Mouse (Mus musculus): Measurements from ENCODE around the gene Gzmm.

The Gzmm gene

DNA sequence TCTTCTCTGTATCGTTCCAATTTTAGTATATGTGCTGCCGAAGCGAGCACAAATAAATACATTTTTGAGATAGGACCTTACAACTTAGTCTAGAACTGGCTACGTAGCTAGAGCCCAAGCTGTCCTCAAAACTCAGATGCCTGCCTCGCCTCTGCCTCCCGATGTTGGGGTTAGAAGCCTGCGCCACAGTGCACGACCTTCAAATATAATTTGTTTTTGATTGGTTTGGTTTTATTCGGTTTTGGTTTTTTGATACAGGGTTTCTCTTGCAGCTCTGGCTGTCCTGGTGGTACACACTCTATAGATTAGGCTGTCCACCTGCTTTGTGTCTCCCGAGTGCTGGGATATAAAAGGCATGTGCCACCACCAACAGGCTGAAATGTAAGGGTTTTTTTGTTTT, 14.7 kb downstream of the Gzmm start:
- no peak for DNase-seq

GRCm38 (mm10) chr10:79704065-79704969, 15.5 kb downstream of the Gzmm start, which contains the start of gene Bsg:
TSS of gene Bsg (plus strand) at chr10:79704491.
- DNase-seq, result peak; percentile 99 to 100

DNA sequence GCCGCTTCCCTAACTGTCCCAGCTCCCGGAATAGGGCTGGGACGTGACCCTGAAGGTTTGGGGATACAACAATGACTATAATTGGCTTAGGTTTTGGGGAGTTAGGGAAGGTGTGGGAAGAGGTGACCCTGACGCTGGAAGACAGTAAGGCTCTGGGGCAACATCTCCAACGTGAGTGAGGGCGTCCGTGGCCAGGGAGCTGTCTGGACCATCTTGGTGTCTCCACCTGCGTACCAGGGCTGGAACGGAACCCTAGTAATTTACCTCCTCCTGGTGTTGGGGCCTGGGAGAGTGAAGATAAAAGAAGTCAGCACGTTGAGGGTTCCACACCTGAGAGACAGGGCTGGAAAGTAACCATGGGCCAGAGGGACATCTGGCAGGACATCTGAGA, 16.1 kb downstream of the Gzmm start:
- no peak for DNase-seq

- no peak for DNase-seq
These were observed 17.1 kb downstream of the Gzmm start for GRCm38 (mm10) chr10:79705951-79706350.

DNA sequence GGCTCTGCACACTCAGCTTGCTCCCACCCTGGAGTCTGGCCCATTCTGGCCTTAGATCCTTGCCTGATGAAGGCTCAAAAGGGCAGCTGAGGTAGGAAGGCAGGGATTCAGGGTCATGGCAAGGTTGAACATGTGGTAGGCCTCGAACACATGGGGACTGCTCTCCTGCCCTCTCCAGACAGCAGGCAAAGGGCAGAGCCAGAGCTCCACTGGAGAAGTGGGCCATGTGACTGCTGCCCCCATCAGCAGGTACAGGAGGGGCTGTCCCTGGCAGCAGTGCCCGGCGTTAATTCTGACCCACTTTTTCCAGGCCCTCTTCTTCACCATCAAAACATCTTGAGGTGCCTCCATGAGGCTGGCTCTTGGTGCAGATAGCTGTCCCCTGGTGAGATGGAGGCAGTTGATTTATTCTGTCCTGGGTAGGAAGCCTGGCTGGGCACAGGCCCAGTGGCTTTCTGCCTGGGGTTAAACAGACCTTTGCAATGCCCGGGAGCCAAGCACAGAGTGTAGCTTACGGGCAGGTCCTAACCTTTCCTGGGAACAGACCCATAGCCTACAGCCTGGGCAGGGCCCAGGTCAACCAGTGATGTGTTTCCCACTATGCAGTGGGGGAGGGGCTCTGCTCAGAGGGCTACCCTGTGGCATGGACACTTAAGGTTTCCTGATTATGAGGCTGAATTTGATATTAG, 17.7 kb downstream of the Gzmm start:
- no peak for DNase-seq

DNA sequence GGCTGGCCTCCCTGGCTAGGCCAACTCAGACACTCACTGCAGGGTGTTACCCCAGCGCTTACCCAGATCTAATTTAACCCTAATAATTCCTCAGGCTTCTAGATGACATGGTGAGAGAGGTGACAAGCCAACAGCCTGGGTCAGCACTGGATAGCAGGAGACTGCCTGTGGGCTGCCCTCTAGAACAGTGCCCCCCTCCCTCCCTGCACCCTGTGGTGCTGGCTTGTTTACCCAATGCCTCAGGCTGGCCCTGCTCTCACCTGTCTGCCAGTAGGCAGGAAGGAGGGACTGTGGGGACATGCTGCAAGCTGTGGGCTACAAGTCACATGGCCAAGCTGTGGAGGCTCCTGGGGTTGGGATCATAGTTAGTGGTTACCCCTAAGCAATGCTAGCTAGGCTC, 18.3 kb downstream of the Gzmm start:
- no peak for DNase-seq

GRCm38 (mm10) chr10:79707759-79708158, 18.9 kb downstream of the Gzmm start:
- no peak for DNase-seq

DNA sequence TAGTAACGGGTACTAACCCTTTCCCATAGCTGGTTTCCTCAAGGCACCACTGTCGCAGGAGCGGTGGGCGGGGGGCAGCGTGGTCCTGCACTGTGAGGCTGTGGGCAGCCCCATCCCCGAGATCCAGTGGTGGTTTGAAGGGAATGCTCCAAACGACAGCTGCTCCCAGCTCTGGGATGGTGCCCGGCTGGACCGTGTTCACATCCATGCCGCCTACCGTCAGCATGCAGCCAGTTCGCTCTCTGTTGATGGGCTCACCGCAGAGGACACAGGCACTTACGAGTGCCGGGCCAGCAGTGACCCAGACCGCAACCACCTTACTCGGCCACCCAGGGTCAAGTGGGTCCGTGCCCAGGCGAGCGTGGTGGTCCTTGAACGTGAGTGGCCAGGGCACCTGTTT, 19.8 kb downstream of the Gzmm start:
- DNase-seq, result no peak

- no peak for DNase-seq
These were observed 20.5 kb downstream of the Gzmm start for GRCm38 (mm10) chr10:79709307-79709706.

- DNase-seq, result no peak
These were observed 23.2 kb downstream of the Gzmm start for GRCm38 (mm10) chr10:79712029-79712428.

GRCm38 (mm10) chr10:79712499-79713126, 23.8 kb downstream of the Gzmm start:
- peak; percentile 91 for DNase-seq

DNA sequence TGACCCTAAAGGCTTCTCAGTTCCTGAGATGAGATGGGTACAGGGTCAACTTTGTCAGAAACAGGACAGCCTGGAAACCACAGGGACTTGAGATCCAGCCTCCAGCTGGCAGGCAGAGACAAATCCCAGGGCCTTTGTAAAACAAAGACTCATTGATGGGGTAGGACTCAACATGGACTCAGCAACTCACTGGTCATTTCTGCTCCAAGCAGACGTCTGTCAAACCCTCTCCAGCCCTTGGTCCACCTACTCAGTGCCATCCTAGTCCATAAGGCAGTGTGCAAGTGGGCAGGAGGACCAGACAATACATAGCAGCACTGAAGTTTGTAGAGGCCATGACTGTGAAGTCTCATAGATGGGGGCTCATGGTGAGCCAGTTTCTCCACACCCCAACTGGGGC, 24.3 kb downstream of the Gzmm start:
- DNase-seq, result no peak

GRCm38 (mm10) chr10:79714996-79715395, 26.2 kb downstream of the Gzmm start:
- DNase-seq, result no peak

- DNase-seq, result no peak
These were observed 27.6 kb downstream of the Gzmm start, which contains the start of gene Hcn2 for GRCm38 (mm10) chr10:79716254-79716987. TSS of gene Hcn2 (plus strand) at chr10:79716634.

DNA sequence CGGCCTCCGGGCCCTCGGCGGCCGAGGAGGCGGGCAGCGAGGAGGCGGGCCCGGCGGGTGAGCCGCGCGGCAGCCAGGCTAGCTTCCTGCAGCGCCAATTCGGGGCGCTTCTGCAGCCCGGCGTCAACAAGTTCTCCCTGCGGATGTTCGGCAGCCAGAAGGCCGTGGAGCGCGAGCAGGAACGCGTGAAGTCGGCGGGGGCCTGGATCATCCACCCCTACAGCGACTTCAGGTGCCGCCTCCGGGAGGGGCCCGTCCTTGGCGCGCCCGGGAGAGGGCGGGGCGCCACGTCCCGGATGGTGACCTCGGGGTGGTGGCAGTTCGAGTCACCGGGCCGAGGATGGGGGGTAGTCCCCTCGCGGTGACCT, 28.2 kb downstream of the Gzmm start:
- peak in 1 of 2 experiments; percentile 53 for DNase-seq

DNA sequence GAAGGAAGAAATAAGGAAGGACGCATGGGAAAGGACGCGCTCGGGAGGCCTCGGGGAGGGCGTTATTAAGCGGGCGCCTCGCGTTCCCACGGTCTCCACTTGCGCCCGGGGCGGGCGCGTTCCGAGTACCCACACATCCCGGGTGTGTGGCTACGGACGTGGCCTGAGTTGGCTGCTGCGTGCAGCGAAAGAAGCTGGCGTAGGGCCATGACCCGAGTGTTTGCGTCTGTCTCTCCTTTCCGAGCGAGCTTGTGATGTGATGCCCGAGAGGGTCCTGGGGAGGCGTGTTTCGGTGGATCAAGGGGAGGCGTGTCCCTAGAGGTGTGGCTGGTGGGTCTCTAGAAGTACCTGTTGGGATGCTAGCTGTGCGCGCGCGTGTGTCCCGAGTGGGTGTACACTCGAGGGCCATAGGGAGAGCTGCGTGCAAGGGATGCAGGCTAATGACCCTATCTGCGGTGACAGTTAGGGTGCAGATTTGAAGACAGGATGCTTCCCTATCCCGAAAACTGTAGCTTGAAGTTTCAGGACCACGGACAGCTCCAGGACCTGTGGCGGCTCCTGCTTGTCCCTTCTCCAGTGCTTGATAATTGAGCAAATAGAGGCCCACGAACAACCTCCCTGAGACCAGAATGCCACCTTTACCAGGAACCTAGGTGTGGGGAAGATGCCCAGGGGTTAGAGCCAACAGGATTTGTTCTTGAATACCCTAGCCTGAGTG, 29.0 kb downstream of the Gzmm start:
- DNase-seq, result peak; percentile 90 to 91

GRCm38 (mm10) chr10:79721089-79721488, 32.3 kb downstream of the Gzmm start:
- no peak for DNase-seq

DNA sequence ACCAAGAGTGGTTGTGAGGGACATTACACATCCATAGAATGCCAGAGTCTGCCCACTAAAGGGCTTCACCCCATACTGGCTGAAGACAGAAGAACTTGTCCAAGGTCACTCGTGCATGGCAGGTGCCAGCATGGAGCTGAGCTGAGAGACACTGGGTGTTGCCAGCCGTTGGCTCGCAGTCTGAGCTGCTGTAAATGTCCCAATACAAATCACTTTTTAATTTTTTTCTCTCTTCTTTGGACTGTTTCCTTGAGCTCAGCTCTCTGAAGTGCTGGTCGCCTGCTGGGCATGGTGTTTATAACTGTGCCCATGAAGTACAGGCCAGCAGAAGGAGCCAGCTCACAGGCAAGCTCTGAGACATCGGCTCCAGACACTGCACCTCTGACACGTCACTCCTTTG, 34.2 kb downstream of the Gzmm start:
- DNase-seq, result no peak

GRCm38 (mm10) chr10:79723692-79724091, 34.9 kb downstream of the Gzmm start:
- DNase-seq, result no peak

GRCm38 (mm10) chr10:79726090-79726489, 37.3 kb downstream of the Gzmm start:
- DNase-seq, result peak; percentile 79 to 85

- no peak for DNase-seq
These were observed 39.8 kb downstream of the Gzmm start for GRCm38 (mm10) chr10:79728323-79729249.
